In the genomic region with DNA sequence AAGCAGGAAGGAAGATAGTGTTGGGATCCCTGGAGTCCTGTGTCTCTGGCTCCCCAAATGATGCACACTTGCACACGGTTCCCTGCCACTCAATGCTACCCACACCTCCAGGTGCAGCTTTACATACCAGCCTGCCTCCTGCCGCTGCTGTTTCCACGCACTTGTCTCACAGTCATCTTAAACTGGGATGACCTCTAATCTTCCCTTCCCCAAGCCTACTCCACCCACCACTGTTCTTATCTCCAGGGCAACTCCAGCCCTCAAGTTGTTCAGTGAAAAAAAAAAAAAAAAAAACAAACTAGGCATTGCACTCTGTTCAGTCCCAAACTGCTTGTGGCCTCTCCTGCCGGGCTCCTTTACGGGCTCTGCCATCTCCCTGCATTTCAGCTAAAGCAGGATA, we compare ENCODE assay signal across 8 mouse cellular contexts. TPM values are rescaled to one million over a fixed set of nuclear protein-coding genes. Genes with fewer than 3 reads are reported as not detected.
DNase-seq lines count a peak whose midpoint lies in the region; ATAC-seq and TF ChIP-seq lines count a peak whose summit lies in the region.

A gene (minus strand): TSS at position 14 of the 400 bp plus-strand sequence.

- no peak for ATAC-seq in hindbrain, postnatal 0 days
- no peak for ATAC-seq in forebrain, embryonic 14.5 days
- no peak for ATAC-seq in midbrain, embryonic 11.5 days (ENCODE audit: low FRiP score)

- H3K36me3 ChIP-seq in hindbrain, embryonic 10.5 days, result no peaks in the 10 kb centered on the region
- no peaks in the 10 kb centered on the region for H3K36me3 ChIP-seq in hindbrain, postnatal 0 days (ENCODE audit: insufficient read depth, low read length)
- H3K36me3 ChIP-seq in forebrain, embryonic 14.5 days (ENCODE audit: control insufficient read depth, insufficient read depth, low read length), result no peaks in the 10 kb centered on the region
- no peaks in the 10 kb centered on the region for H3K36me3 ChIP-seq in midbrain, embryonic 11.5 days (ENCODE audit: control insufficient read depth, insufficient read depth, low read length)

- H3K9ac ChIP-seq in hindbrain, postnatal 0 days (replicated peaks; ENCODE audit: low read length), result no peak within 1 kb of the TSS
- no peak within 1 kb of the TSS for H3K9ac ChIP-seq in forebrain, embryonic 14.5 days (ENCODE audit: low read length)
- no peak within 1 kb of the TSS for H3K9ac ChIP-seq in midbrain, embryonic 11.5 days (ENCODE audit: low read length)

- no peaks in the 10 kb centered on the region for H3K9me3 ChIP-seq in hindbrain, embryonic 10.5 days
- no peaks in the 10 kb centered on the region for H3K9me3 ChIP-seq in hindbrain, postnatal 0 days (ENCODE audit: low read length)
- H3K9me3 ChIP-seq in forebrain, embryonic 14.5 days (replicated peaks; ENCODE audit: control insufficient read depth, low read length), result no peaks in the 10 kb centered on the region
- no peaks in the 10 kb centered on the region for H3K9me3 ChIP-seq in midbrain, embryonic 11.5 days (ENCODE audit: control insufficient read depth, low read length)

- no peak within 1 kb of the TSS for H3K27ac ChIP-seq in hindbrain, embryonic 10.5 days
- H3K27ac ChIP-seq in hindbrain, postnatal 0 days, result no peak within 1 kb of the TSS
- H3K27ac ChIP-seq in forebrain, embryonic 14.5 days (ENCODE audit: low read depth, low read length), result no peak within 1 kb of the TSS
- no peak within 1 kb of the TSS for H3K27ac ChIP-seq in midbrain, embryonic 11.5 days (ENCODE audit: low read depth, low read length)

- H3K4me1 ChIP-seq in hindbrain, embryonic 10.5 days (replicated peaks), result peaks cover 6% of the 10 kb centered on the region; the same call in 1 of the 2 replicates
- no peaks in the 10 kb centered on the region for H3K4me1 ChIP-seq in hindbrain, postnatal 0 days (ENCODE audit: insufficient read depth, low read length)
- peaks cover 5% of the 10 kb centered on the region for H3K4me1 ChIP-seq in forebrain, embryonic 14.5 days (ENCODE audit: control insufficient read depth, insufficient read depth, low read length)
- H3K4me1 ChIP-seq in midbrain, embryonic 11.5 days (ENCODE audit: control insufficient read depth, insufficient read depth, low read length), result no peaks in the 10 kb centered on the region

- no peak within 1 kb of the TSS for H3K4me3 ChIP-seq in hindbrain, embryonic 10.5 days
- H3K4me3 ChIP-seq in hindbrain, postnatal 0 days (ENCODE audit: low read length), result no peak within 1 kb of the TSS
- H3K4me3 ChIP-seq in forebrain, embryonic 14.5 days (ENCODE audit: low read depth, low read length), result no peak within 1 kb of the TSS
- no peak within 1 kb of the TSS for H3K4me3 ChIP-seq in midbrain, embryonic 11.5 days (ENCODE audit: low read depth, low read length)

- H3K4me2 ChIP-seq in hindbrain, postnatal 0 days (ENCODE audit: low read depth, low read length), result no peak within 1 kb of the TSS
- no peak within 1 kb of the TSS for H3K4me2 ChIP-seq in forebrain, embryonic 14.5 days (ENCODE audit: low read length)
- no peak within 1 kb of the TSS for H3K4me2 ChIP-seq in midbrain, embryonic 11.5 days

- no peaks in the 10 kb centered on the region for H3K27me3 ChIP-seq in hindbrain, embryonic 10.5 days (ENCODE audit: insufficient read depth, poor library complexity, severe bottlenecking)
- no peaks in the 10 kb centered on the region for H3K27me3 ChIP-seq in hindbrain, postnatal 0 days (ENCODE audit: insufficient read depth, low read length)
- H3K27me3 ChIP-seq in forebrain, embryonic 14.5 days (replicated peaks; ENCODE audit: control insufficient read depth, insufficient read depth, low read length), result no peaks in the 10 kb centered on the region
- no peaks in the 10 kb centered on the region for H3K27me3 ChIP-seq in midbrain, embryonic 11.5 days (ENCODE audit: control insufficient read depth, insufficient read depth, low read length)

- 62% methylated on average over 5 of the region's 5 CpGs for WGBS in hindbrain, embryonic 10.5 days
- WGBS in hindbrain, postnatal 0 days, result 65% methylated on average over 5 of the region's 5 CpGs
- WGBS in forebrain, embryonic 14.5 days, result 65% methylated on average over 5 of the region's 5 CpGs
- WGBS in large intestine, adult 2 months, result 51% methylated on average over 5 of the region's 5 CpGs
- 62% methylated on average over 5 of the region's 5 CpGs for WGBS in midbrain, embryonic 11.5 days

- TF ChIP-seq CTCF in hindbrain, postnatal 0 days (IDR thresholded peaks at IDR 0.05; ENCODE audit: low read depth), result no peak

- DNase-seq in hindbrain, embryonic 10.5 days (ENCODE audit: low spot score), result no peak
- no peak for DNase-seq in hindbrain, postnatal 0 days (ENCODE audit: low spot score)
- DNase-seq in R1 (ENCODE audit: low read depth, low spot score), result peak; percentile 85
- DNase-seq in forebrain, embryonic 14.5 days (ENCODE audit: low spot score), result no peak
- no peak for DNase-seq in large intestine, adult 2 months (ENCODE audit: low read depth, low spot score)
- DNase-seq in midbrain, embryonic 11.5 days (ENCODE audit: low spot score, missing footprints), result no peak
- DNase-seq in cerebellum, adult 9-11 months, result no peak
- DNase-seq in spleen, postnatal 14 days (ENCODE audit: low spot score in 2 of 2), result no peak

RNA-seq across cellular contexts. Expression of the gene that starts here (rescaled TPM):
- 11.0 and 12.7 TPM in 2 replicates for polyA plus RNA-seq in hindbrain, embryonic 10.5 days (2016; fragmentation: Nextera tagmentation; extraction: Ambion mirVana)
- 21.5 and 22.9 TPM in 2 replicates for total RNA-seq in hindbrain, postnatal 0 days (2014; rRNA removed)
- polyA plus RNA-seq in hindbrain, postnatal 0 days (2015; fragmentation: Nextera tagmentation; extraction: Ambion mirVana), result 8.0 and 8.9 TPM in 2 replicates
- 12.2 and 14.2 TPM in 2 replicates for polyA plus RNA-seq in forebrain, embryonic 14.5 days (2014; fragmentation: Nextera tagmentation; extraction: Ambion mirVana)
- polyA plus RNA-seq in large intestine, adult 2 months (2012; rRNA removed), result 19.1 and 32.5 TPM in 2 replicates
- polyA plus RNA-seq in midbrain, embryonic 11.5 days (2014; fragmentation: Nextera tagmentation; extraction: Ambion mirVana), result 14.7 and 15.2 TPM in 2 replicates
